Mouse (Mus musculus) embryonic facial prominence, embryonic 12.5 days (tissue): Measurements from ENCODE around the gene Ipo8. TPM values are rescaled to one million over a fixed set of nuclear protein-coding genes. Genes with fewer than 3 reads are reported as not detected.

Experiments used
- ATAC-seq: fragments of 200-750 bp; cut with Nextera tagmentation; 2 replicates; pipeline ENCODE4 v1.8.0; 2017; ENCODE audit not compliant: insufficient number of reproducible peaks, insufficient read depth, low FRiP score, low TSS enrichment
- H3K27ac ChIP-seq: fragments of 300-500 bp; sonication (generic); 2 replicates; pipeline ENCODE4 v1.5.1; 2016; ENCODE audit warnings: mild to moderate bottlenecking
- H3K27me3 ChIP-seq: fragments of 300-500 bp; sonication (generic); 2 replicates; pipeline ENCODE4 v1.6.1; 2016; ENCODE audit warnings: mild to moderate bottlenecking, moderate library complexity
- H3K36me3 ChIP-seq: fragments of 300-500 bp; sonication (generic); 2 replicates; pipeline ENCODE4 v1.6.1; 2016; ENCODE audit warnings: mild to moderate bottlenecking
- H3K4me1 ChIP-seq: fragments of 300-500 bp; sonication (generic); 2 replicates; pipeline ENCODE4 v1.6.1; 2016
- H3K4me2 ChIP-seq: fragments of 300-500 bp; sonication (generic); replicated peaks from 2 replicates; pipeline ENCODE4 v1.6.1; 2016; ENCODE audit warnings: mild to moderate bottlenecking, moderate library complexity
- H3K4me3 ChIP-seq: fragments of 300-500 bp; sonication (generic); 2 replicates; pipeline ENCODE4 v1.5.1; 2016; ENCODE audit warnings: mild to moderate bottlenecking
- H3K9ac ChIP-seq: fragments of 300-500 bp; sonication (generic); 2 replicates; pipeline ENCODE4 v1.6.1; 2016; ENCODE audit warnings: mild to moderate bottlenecking, moderate library complexity
- H3K9me3 ChIP-seq: fragments of 300-500 bp; sonication (generic); 2 replicates; pipeline ENCODE4 v1.6.1; 2016; ENCODE audit warnings: mild to moderate bottlenecking, moderate library complexity
- WGBS: fragments of 180-500 bp; shearing (Covaris S2); methylation state at CpG from one replicate; pipeline ENCODE4 v1.1.7; 2016; 5-methylcytosine and 5-hydroxymethylcytosine counted together
- polyA plus RNA-seq: library from polyadenylated mRNA; unstranded; fragments of >200 nt; fragmentation: Nextera tagmentation; extraction: Ambion mirVana; gene quantifications from 2 replicates; pipeline ENCODE4 v1.2.1, GENCODE M21; 2016

Ipo8 gene
- 29.3 and 31.3 TPM in 2 replicates for polyA plus RNA-seq

DNA sequence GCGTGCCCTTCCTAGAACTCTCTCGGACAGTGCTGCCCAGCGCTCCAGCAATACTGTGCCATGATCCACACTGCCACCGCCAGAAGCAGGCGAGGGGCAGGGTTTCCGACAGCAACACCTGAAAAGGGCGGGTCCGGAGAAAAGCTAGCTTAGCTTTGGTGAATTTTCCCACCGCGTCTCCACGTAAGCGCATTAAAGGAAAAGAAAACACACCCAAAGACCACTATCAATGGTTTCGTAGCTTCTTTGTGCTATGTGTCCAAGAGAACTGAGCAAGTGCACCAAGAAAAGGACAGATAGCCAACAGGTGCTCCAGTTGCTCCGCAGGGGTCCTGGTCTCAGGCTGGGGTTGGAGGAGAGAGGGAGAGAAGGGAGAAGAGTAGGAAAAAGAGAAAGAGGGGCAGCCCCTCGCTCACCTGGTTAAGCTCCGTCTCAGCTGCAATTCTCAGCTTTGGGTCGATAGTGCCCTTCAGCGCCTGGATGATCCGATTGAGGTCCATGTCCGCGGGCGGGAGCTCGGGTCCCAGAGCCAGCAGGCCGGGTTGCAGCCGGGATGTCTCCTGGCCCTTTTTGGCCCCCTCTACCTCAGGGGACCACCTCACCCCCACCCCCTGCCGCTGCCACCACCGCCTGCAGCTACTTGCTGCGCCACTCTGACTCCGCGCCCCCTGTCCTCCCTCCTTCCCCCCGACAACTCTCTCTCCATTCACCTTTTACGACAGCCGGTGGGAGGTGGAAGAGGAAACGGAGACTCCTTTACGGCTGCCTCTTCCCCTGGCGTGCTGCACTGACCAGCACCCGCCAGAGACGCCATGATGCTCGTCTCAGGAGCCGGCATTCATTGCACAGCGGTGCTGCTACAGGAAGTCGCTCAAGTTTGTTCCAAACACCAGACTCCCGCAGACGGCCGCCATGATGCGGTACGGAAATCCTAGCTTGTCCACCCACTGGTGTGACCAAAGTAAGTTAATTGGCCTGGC lies at the start of gene Ipo8:
Gene Ipo8, minus strand, starts transcription at position 720 of the 980 bp plus-strand sequence.
- H3K4me3 ChIP-seq: peak within 1 kb of the TSS; percentile 86
- peak within 1 kb of the TSS; percentile 79 for H3K4me2 ChIP-seq
- peak within 1 kb of the TSS; percentile 65 for H3K27ac ChIP-seq
- no peaks in the 10 kb centered on the region for H3K36me3 ChIP-seq
- H3K9me3 ChIP-seq: no peaks in the 10 kb centered on the region
- H3K9ac ChIP-seq: peak within 1 kb of the TSS; percentile 72
- no peaks in the 10 kb centered on the region for H3K27me3 ChIP-seq
- H3K4me1 ChIP-seq: peaks cover 12% of the 10 kb centered on the region
- WGBS: under 1% methylated on average over 47 of the region's 47 CpGs
- peak; percentile 98 for ATAC-seq

DNA sequence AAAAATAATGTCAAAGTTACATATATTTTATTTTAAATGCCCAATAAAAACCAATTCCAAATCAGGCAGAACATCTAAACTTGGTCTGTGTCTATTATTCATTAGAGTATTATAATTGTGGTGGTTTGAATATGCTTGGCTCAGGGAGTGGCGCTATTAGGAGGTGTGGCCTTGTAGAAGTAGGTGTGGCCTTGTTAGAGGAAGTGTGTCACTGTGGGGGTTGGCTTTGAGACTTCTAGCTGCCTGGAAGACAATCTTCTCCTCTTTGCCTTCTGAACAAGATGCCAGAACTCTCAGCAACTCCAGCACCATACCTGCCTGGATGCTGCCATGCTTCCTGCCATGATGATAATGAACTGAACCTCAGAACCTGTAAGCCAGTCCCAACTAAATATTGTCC lies 42.6 kb upstream of the Ipo8 start:
- no peaks in the 10 kb centered on the region for H3K9me3 ChIP-seq
- no peak overlapping the region for H3K4me2 ChIP-seq
- no peaks in the 10 kb centered on the region for H3K4me1 ChIP-seq
- no peak overlapping the region for H3K27ac ChIP-seq
- WGBS: 92% methylated on average over 1 of the region's 1 CpGs
- no peak overlapping the region for H3K9ac ChIP-seq
- ATAC-seq: no peak
- H3K36me3 ChIP-seq: no peaks in the 10 kb centered on the region
- H3K27me3 ChIP-seq: no peaks in the 10 kb centered on the region
- H3K4me3 ChIP-seq: no peak overlapping the region

DNA sequence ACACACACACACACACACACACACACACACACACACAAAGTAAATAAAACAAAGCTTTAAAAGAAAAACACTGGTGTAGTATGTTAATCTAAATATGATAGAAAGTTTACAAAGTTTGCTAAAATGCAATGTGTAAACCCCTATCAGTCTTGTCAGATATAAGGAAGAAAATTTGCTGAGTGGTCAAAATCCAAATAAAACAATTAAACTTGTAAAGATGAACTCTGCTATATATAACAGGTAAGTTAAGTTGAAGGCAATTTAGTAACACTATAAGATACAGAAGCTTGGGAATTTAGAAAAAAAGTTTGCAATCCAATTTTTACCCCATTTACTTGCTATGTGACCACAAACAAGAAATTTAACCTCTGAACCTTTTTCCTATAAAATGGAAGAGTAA lies 14.4 kb upstream of the Ipo8 start:
- H3K9me3 ChIP-seq: no peaks in the 10 kb centered on the region
- no peak for ATAC-seq
- H3K4me3 ChIP-seq: no peak overlapping the region
- H3K9ac ChIP-seq: no peak overlapping the region
- no peaks in the 10 kb centered on the region for H3K36me3 ChIP-seq
- no peak overlapping the region for H3K4me2 ChIP-seq
- no peaks in the 10 kb centered on the region for H3K27me3 ChIP-seq
- H3K27ac ChIP-seq: no peak overlapping the region
- H3K4me1 ChIP-seq: no peaks in the 10 kb centered on the region

DNA sequence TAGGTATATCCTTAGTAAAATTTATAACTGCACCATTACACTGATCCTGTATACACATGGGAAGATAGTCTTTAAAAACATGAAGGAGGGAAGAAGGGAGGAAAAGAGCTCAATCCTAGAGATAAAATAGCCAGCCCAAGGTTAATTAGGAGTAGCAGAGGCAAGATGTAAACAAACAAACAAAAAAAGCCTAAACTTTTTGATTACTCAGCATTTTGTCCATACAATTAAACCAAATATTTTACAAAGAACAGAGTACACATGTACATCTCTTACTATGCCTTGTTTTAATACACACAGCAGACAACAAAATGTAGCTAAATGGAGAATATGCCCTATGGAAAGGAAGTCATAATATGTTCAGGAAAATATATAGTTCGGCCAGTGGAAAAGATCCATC lies 10.5 kb upstream of the Ipo8 start:
- Histone ChIP-seq H3K9ac (no peak overlapping the region), H3K27ac (no peak overlapping the region), H3K9me3 (no peaks in the 10 kb centered on the region), H3K4me2 (no peak overlapping the region), H3K36me3 (no peaks in the 10 kb centered on the region), H3K4me3 (no peak overlapping the region), H3K4me1 (no peaks in the 10 kb centered on the region), H3K27me3 (no peaks in the 10 kb centered on the region)
- no peak for ATAC-seq
- WGBS: 91% methylated on average over 1 of the region's 1 CpGs

DNA sequence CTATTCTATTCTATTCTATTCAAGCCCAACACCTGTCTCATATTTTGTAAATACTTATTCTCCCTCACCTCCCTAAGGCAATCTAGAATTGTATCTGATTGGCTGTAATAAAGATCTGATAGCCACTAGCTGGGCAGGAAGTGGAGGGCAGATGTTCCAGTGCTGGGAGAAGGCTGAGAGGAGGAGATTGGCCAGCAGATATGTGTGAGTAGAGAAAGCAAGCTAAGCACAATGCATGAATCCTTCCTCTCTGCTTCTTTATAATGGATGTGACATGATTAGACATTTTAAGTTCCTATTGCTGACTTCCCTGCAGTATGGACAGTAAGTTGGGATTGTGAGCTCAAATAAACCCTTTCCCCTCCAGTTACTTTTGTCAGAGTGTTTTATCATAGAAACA lies 7.2 kb upstream of the Ipo8 start:
- Histone ChIP-seq H3K27ac (no peak overlapping the region), H3K9ac (no peak overlapping the region), H3K4me1 (no peaks in the 10 kb centered on the region), H3K36me3 (no peaks in the 10 kb centered on the region), H3K27me3 (no peaks in the 10 kb centered on the region), H3K9me3 (no peaks in the 10 kb centered on the region), H3K4me2 (no peak overlapping the region), H3K4me3 (no peak overlapping the region)
- ATAC-seq: no peak

DNA sequence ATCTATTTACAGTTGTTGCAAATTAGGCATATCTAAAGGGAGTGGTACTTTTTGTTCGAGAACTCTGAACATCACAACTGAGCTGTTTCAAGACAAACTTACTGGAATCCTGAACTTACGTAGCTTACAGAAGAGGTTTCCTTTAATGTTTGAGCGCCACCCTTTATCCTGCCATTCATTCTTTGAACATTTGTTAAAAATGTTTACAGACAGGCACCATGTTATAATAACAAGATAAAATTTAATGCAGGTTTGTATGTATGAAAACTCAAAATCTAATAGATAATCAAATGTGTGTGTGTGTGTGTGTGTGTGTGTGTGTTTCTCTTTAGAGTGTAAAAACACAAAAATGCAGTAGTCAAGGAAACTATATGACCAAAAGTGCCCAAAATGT lies 458 bp upstream of the Ipo8 start:
- 35% methylated on average over 3 of the region's 3 CpGs for WGBS
- H3K36me3 ChIP-seq: no peaks in the 10 kb centered on the region
- no peaks in the 10 kb centered on the region for H3K27me3 ChIP-seq
- no peaks in the 10 kb centered on the region for H3K9me3 ChIP-seq
- peak overlapping the region; percentile 72; the same call in 1 of the 2 replicates for H3K9ac ChIP-seq
- H3K4me2 ChIP-seq: peak overlapping the region; percentile 79
- no peak for ATAC-seq
- H3K4me1 ChIP-seq: peaks cover 12% of the 10 kb centered on the region
- peak overlapping the region; percentile 86 for H3K4me3 ChIP-seq
- H3K27ac ChIP-seq: no peak overlapping the region

DNA sequence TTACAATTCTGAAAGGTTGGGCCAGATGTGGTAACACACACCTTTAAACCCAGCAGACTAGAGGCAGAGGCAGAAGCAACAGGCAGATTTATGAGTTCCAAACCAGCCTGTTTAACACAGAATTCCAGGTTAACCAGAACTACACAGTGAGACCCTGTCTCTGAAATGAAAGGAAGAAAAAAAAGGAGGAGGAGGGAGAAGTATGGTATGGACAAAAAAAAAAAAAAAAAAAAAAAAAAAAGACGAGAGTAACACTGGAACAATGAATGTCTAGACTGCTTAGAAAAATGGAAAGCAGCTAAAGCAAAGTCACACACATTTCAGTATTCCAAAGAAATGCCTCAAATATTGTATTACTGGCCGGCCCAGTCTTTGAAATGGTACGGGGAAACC lies 916 bp downstream of the Ipo8 start:
- ATAC-seq: no peak
- Histone ChIP-seq H3K4me1 (peaks cover 12% of the 10 kb centered on the region), H3K9ac (peak overlapping the region; percentile 72), H3K27ac (no peak overlapping the region), H3K36me3 (no peaks in the 10 kb centered on the region), H3K4me3 (peak overlapping the region; percentile 86), H3K9me3 (no peaks in the 10 kb centered on the region), H3K27me3 (no peaks in the 10 kb centered on the region), H3K4me2 (peak overlapping the region; percentile 79)
- 0% methylated on average over 3 of the region's 3 CpGs for WGBS

DNA sequence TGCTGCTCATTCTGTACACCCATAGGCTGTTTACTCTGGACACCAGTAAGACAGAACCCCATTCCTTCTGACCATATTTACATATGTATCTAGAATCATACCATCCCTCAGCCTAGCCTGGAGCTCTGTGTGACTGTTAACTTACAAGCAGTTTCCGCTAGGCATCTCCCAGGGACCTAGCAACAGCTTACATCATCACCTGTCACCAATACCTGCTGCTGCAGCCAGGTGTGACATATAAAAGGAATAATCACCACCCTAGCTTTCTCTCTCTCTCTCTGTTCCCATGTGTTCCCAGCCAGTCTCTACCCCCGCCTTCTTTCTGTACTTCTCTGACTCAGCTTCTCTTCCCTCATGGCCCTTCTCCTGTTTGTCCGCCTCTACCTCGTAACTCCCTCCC lies 5.1 kb downstream of the Ipo8 start:
- WGBS: 84% methylated on average over 4 of the region's 4 CpGs
- Histone ChIP-seq H3K27ac (no peak overlapping the region), H3K27me3 (no peaks in the 10 kb centered on the region), H3K9ac (no peak overlapping the region), H3K36me3 (peaks cover 5% of the 10 kb centered on the region), H3K4me1 (peaks cover 8% of the 10 kb centered on the region), H3K9me3 (no peaks in the 10 kb centered on the region), H3K4me3 (no peak overlapping the region), H3K4me2 (no peak overlapping the region)
- ATAC-seq: no peak

DNA sequence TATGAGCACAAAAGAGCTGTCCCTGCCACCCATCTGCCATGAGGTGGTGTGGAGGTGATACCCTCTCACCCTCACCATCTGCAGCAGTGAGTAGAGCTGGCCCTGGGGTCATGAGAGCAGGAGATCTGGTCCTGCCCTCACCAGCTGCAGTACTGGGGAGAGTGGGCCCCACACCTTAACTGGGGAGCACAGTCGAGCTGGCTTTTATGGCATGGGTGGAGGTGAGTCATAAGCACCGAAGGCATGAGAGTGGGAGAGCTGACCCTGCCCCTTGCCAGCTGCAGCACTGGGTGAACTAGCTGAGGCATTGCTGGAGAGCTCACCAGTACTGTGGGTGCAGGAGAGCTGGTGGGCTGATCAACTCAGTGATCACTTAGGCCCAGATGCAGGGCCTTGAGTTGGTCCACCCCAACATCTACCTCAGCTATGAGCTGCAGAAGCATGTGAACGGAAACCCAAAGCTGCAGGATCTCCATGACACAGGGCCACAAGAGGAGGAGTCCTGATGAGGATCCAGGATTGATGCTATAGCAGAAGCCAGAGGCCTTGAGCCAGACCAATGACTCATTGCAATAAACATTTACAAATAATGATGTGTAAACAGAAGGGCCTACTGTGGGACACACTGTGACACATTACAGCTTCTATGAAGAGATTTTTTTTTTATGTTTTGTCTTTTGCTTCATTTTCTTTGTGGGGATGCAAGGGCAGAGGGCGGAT lies 12.5 kb downstream of the Ipo8 start:
- 94% methylated on average over 4 of the region's 4 CpGs for WGBS
- Histone ChIP-seq H3K4me1 (no peaks in the 10 kb centered on the region), H3K9me3 (no peaks in the 10 kb centered on the region), H3K4me2 (no peak overlapping the region), H3K27me3 (no peaks in the 10 kb centered on the region), H3K4me3 (no peak overlapping the region), H3K9ac (no peak overlapping the region), H3K36me3 (peaks cover 41% of the 10 kb centered on the region), H3K27ac (no peak overlapping the region)
- ATAC-seq: no peak; the same call in 1 of the 2 replicates

DNA sequence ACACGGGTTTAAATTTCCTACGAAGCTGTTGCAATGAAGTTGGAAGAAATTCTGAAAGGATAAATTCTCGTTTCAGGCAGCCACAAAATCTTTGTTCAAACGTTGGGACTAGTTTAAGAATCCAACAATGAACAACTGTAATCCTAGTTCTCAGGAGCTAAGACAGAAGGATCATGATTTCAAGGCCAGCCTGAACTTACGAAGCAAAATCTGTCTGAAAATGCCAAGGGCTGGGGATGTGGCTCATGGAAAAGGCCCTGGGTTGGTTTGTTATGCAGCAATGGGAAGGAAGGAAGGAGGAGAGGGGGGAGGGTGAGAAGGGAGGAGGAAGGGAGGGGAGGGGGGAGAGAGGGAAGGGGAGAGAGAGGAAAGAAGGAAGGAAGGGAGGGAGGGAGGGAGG lies 14.5 kb downstream of the Ipo8 start:
- H3K27me3 ChIP-seq: no peaks in the 10 kb centered on the region
- no peak overlapping the region for H3K27ac ChIP-seq
- H3K4me3 ChIP-seq: no peak overlapping the region
- ATAC-seq: no peak
- 85% methylated on average over 5 of the region's 5 CpGs for WGBS
- H3K9me3 ChIP-seq: no peaks in the 10 kb centered on the region
- H3K36me3 ChIP-seq: peaks cover 47% of the 10 kb centered on the region
- H3K4me2 ChIP-seq: no peak overlapping the region
- H3K4me1 ChIP-seq: no peaks in the 10 kb centered on the region
- no peak overlapping the region for H3K9ac ChIP-seq

DNA sequence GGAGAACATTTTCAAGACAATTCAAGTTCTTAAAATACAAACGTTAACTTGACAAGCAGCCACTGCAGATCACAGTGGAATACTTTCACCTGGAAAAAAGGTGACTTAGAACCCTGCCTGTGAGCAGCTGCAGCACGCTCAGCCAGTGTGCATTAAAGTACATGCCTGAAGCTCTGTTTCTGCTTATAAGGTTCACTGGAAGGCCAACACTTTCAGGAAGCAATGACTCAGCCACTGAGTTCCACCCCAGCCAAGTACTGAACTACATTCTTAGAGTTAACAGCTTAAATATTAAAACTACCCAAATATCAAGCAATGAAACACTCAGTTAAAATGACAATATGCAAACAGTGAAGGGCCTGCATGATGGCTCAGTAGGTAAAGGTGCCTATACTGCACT lies 20.1 kb downstream of the Ipo8 start:
- peaks cover 46% of the 10 kb centered on the region for H3K36me3 ChIP-seq
- H3K4me2 ChIP-seq: no peak overlapping the region
- WGBS: 82% methylated on average over 2 of the region's 2 CpGs

DNA sequence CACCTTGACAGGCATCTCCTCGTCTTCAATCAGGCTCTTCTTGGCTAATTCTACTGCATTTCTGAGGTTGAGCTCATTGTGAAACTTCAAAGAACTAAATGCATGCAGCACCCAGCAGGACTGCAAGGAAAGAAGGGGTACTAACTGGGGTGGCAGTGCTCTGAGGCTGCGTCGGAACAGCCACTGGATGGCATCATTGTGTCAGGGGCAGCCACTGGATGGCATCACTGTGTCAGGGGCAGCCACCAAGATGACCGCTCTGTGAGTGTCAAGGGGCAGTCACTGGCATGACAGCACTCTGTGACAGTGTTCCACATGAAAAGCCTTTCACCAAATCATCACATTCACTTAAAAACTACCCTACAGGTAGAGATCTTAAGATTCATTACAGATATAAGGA lies 31.5 kb downstream of the Ipo8 start:
- Histone ChIP-seq H3K9me3 (no peaks in the 10 kb centered on the region), H3K27me3 (no peaks in the 10 kb centered on the region), H3K27ac (no peak overlapping the region), H3K36me3 (peaks cover 53% of the 10 kb centered on the region), H3K4me1 (no peaks in the 10 kb centered on the region), H3K9ac (no peak overlapping the region), H3K4me3 (no peak overlapping the region), H3K4me2 (no peak overlapping the region)
- 86% methylated on average over 4 of the region's 4 CpGs for WGBS
- no peak for ATAC-seq

More for the DNA sequence above, 20.1 kb downstream of the Ipo8 start:
- Histone ChIP-seq H3K27ac (no peak overlapping the region), H3K4me1 (no peaks in the 10 kb centered on the region), H3K4me3 (no peak overlapping the region), H3K27me3 (no peaks in the 10 kb centered on the region), H3K9me3 (no peaks in the 10 kb centered on the region), H3K9ac (no peak overlapping the region)
- no peak for ATAC-seq
